In the genomic region with DNA sequence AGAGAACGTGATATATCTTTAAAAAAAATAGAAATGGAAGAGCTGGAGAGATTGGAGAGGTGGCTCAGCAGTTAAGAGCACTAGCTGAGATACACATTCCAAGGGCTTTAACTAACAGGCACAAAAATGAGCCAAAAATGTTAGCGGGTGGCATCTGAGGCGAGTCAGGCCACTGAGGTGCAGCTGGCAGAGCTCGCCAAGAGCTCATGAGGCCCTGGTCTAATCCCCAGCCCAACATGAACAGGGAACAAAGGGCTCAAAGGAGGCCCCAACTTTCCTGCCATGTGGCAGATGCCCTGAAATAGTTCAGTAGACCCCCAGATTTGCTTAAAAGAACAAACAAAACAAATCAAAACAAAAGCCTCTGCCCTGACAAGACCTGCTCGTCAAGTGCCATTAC, we compare ENCODE assay signal across 35 mouse cellular contexts. TPM values are rescaled to one million over a fixed set of nuclear protein-coding genes. Genes with fewer than 3 reads are reported as not detected.
DNase-seq lines count a peak whose midpoint lies in the region; ATAC-seq and TF ChIP-seq lines count a peak whose summit lies in the region.
"Had no signal": no experiment of that assay in that cellular context is flagged by ENCODE, and none has a peak within 500 bp of the region (broad histone marks: within the 10 kb centered on the region; RNA-seq: fewer than 3 reads in every experiment).

No protein-coding gene starts in this region.

- no peak for ATAC-seq in forebrain, embryonic 14.5 days
- ATAC-seq in forebrain, embryonic 16.5 days, result no peak
- ATAC-seq in midbrain, embryonic 11.5 days (ENCODE audit: low FRiP score), result no peak
- no peak for ATAC-seq in midbrain, postnatal 0 days (ENCODE audit: low FRiP score)
- ATAC-seq: hindbrain, postnatal 0 days; intestine, embryonic 15.5 days; liver, embryonic 12.5 days; liver, postnatal 0 days; lung, postnatal 0 days had no signal

- no peak overlapping the region for H3K4me3 ChIP-seq in forebrain, embryonic 14.5 days (ENCODE audit: low read depth, low read length)
- no peak overlapping the region for H3K4me3 ChIP-seq in forebrain, embryonic 16.5 days (replicated peaks; ENCODE audit: low read length)
- H3K4me3 ChIP-seq in midbrain, embryonic 11.5 days (ENCODE audit: low read depth, low read length), result no peak overlapping the region
- no peak overlapping the region for H3K4me3 ChIP-seq in midbrain, postnatal 0 days (ENCODE audit: low read depth, low read length)
- H3K4me3 ChIP-seq in embryonic facial prominence, embryonic 10.5 days, result no peak overlapping the region
- H3K4me3 ChIP-seq: embryonic facial prominence, embryonic 12.5 days; heart, adult 2 months; heart, embryonic 12.5 days; intestine, embryonic 15.5 days; liver, embryonic 12.5 days had no signal

- H3K9me3 ChIP-seq in forebrain, embryonic 14.5 days (replicated peaks; ENCODE audit: control insufficient read depth, low read length), result no peaks in the 10 kb centered on the region
- H3K9me3 ChIP-seq in forebrain, embryonic 16.5 days (ENCODE audit: control insufficient read depth, low read length), result no peaks in the 10 kb centered on the region
- H3K9me3 ChIP-seq in midbrain, embryonic 11.5 days (ENCODE audit: control insufficient read depth, low read length), result no peaks in the 10 kb centered on the region
- H3K9me3 ChIP-seq in midbrain, postnatal 0 days (ENCODE audit: low read length), result no peaks in the 10 kb centered on the region
- no peaks in the 10 kb centered on the region for H3K9me3 ChIP-seq in embryonic facial prominence, embryonic 10.5 days
- H3K9me3 ChIP-seq: embryonic facial prominence, embryonic 12.5 days; heart, embryonic 12.5 days; intestine, embryonic 15.5 days; liver, embryonic 12.5 days had no signal

- no peak for TF ChIP-seq POLR2A in brain, embryonic 14.5 days (IDR thresholded peaks at IDR 0.05; ENCODE audit: borderline replicate concordance, extremely low read depth, insufficient read depth, insufficient read length, poor library complexity, severe bottlenecking)

- H3K4me1 ChIP-seq in forebrain, embryonic 14.5 days (ENCODE audit: control insufficient read depth, insufficient read depth, low read length), result peaks cover 8% of the 10 kb centered on the region
- peaks cover 8% of the 10 kb centered on the region; the same call in 1 of the 2 replicates for H3K4me1 ChIP-seq in forebrain, embryonic 16.5 days (replicated peaks; ENCODE audit: control insufficient read depth, insufficient read depth, low read length)
- peaks cover 17% of the 10 kb centered on the region for H3K4me1 ChIP-seq in midbrain, embryonic 11.5 days (ENCODE audit: control insufficient read depth, insufficient read depth, low read length)
- H3K4me1 ChIP-seq in midbrain, postnatal 0 days (ENCODE audit: insufficient read depth, low read length), result no peaks in the 10 kb centered on the region
- peaks cover 27% of the 10 kb centered on the region for H3K4me1 ChIP-seq in embryonic facial prominence, embryonic 10.5 days
- H3K4me1 ChIP-seq: heart, embryonic 12.5 days; intestine, embryonic 15.5 days; liver, embryonic 12.5 days had no signal

- TF ChIP-seq CTCF in midbrain, postnatal 0 days (IDR thresholded peaks at IDR 0.05), result no peak
- TF ChIP-seq CTCF in brain, embryonic 14.5 days (IDR thresholded peaks at IDR 0.05; ENCODE audit: borderline replicate concordance, extremely low read depth, insufficient read depth, insufficient read length), result no peak

- peak; percentile 26 for DNase-seq in forebrain, embryonic 14.5 days (ENCODE audit: low spot score)
- DNase-seq in midbrain, embryonic 11.5 days (ENCODE audit: low spot score, missing footprints), result peak; percentile 85
- DNase-seq in midbrain, postnatal 0 days (ENCODE audit: low spot score), result no peak
- peak; percentile 60 for DNase-seq in brain, embryonic 14.5 days (ENCODE audit: low read depth)
- DNase-seq in embryonic facial prominence, embryonic 10.5 days (ENCODE audit: low spot score), result no peak
- no peak for DNase-seq in kidney, adult 8-10 months
- DNase-seq: adrenal gland, adult 2 months; adrenal gland, postnatal 36 days; cerebellum, adult 8-10 months; cerebellum, postnatal 25 days; heart, adult 2 months; heart, postnatal 4 days; kidney, adult 2 months; layer of hippocampus, postnatal 36 days; left cerebral cortex, postnatal 4 days; liver, postnatal 0 days; right cerebral cortex, postnatal 4 days; thymus, postnatal 4 days had no signal

- no peaks in the 10 kb centered on the region for H3K36me3 ChIP-seq in forebrain, embryonic 14.5 days (ENCODE audit: control insufficient read depth, insufficient read depth, low read length)
- no peaks in the 10 kb centered on the region for H3K36me3 ChIP-seq in forebrain, embryonic 16.5 days (ENCODE audit: control insufficient read depth, insufficient read depth)
- H3K36me3 ChIP-seq in midbrain, embryonic 11.5 days (ENCODE audit: control insufficient read depth, insufficient read depth, low read length), result no peaks in the 10 kb centered on the region
- H3K36me3 ChIP-seq in midbrain, postnatal 0 days (ENCODE audit: insufficient read depth, low read length), result no peaks in the 10 kb centered on the region
- no peaks in the 10 kb centered on the region for H3K36me3 ChIP-seq in embryonic facial prominence, embryonic 10.5 days (replicated peaks)
- H3K36me3 ChIP-seq: embryonic facial prominence, embryonic 12.5 days; heart, embryonic 12.5 days; intestine, embryonic 15.5 days; liver, embryonic 12.5 days had no signal

- H3K27me3 ChIP-seq in forebrain, embryonic 14.5 days (replicated peaks; ENCODE audit: control insufficient read depth, insufficient read depth, low read length), result no peaks in the 10 kb centered on the region
- no peaks in the 10 kb centered on the region for H3K27me3 ChIP-seq in forebrain, embryonic 16.5 days (replicated peaks; ENCODE audit: control insufficient read depth, insufficient read depth, low read length)
- H3K27me3 ChIP-seq in midbrain, embryonic 11.5 days (ENCODE audit: control insufficient read depth, insufficient read depth, low read length), result no peaks in the 10 kb centered on the region
- H3K27me3 ChIP-seq in midbrain, postnatal 0 days (ENCODE audit: insufficient read depth, low read length), result no peaks in the 10 kb centered on the region
- H3K27me3 ChIP-seq in embryonic facial prominence, embryonic 10.5 days (replicated peaks; ENCODE audit: low read depth, poor library complexity, severe bottlenecking), result no peaks in the 10 kb centered on the region
- H3K27me3 ChIP-seq: embryonic facial prominence, embryonic 12.5 days; heart, embryonic 12.5 days; intestine, embryonic 15.5 days; liver, embryonic 12.5 days had no signal

- WGBS in forebrain, embryonic 14.5 days, result 40% methylated on average over 5 of the region's 5 CpGs
- WGBS in forebrain, embryonic 16.5 days, result 36% methylated on average over 5 of the region's 5 CpGs
- WGBS in midbrain, embryonic 11.5 days, result 38% methylated on average over 5 of the region's 5 CpGs
- 31% methylated on average over 5 of the region's 5 CpGs for WGBS in midbrain, postnatal 0 days
- 65% methylated on average over 5 of the region's 5 CpGs for WGBS in embryonic facial prominence, embryonic 10.5 days

- H3K4me2 ChIP-seq in forebrain, embryonic 14.5 days (ENCODE audit: low read length), result no peak overlapping the region
- H3K4me2 ChIP-seq in forebrain, embryonic 16.5 days (ENCODE audit: low read length), result no peak overlapping the region
- H3K4me2 ChIP-seq in midbrain, embryonic 11.5 days, result no peak overlapping the region
- H3K4me2 ChIP-seq in midbrain, postnatal 0 days (ENCODE audit: low read depth, low read length, poor library complexity, severe bottlenecking), result no peak overlapping the region
- H3K4me2 ChIP-seq: embryonic facial prominence, embryonic 12.5 days; heart, embryonic 12.5 days; intestine, embryonic 15.5 days; liver, embryonic 12.5 days had no signal

- H3K27ac ChIP-seq in forebrain, embryonic 14.5 days (ENCODE audit: low read depth, low read length), result no peak overlapping the region
- H3K27ac ChIP-seq in forebrain, embryonic 16.5 days (ENCODE audit: low read length), result no peak overlapping the region
- no peak overlapping the region; the same call in 1 of the 2 replicates for H3K27ac ChIP-seq in midbrain, embryonic 11.5 days (ENCODE audit: low read depth, low read length)
- no peak overlapping the region for H3K27ac ChIP-seq in midbrain, postnatal 0 days (ENCODE audit: low read depth, low read length)
- 0 out of 2 replicates have a peak overlapping the region, but pooled peaks have one; percentile 16 for H3K27ac ChIP-seq in embryonic facial prominence, embryonic 10.5 days (replicated peaks)
- H3K27ac ChIP-seq: embryonic facial prominence, embryonic 12.5 days; heart, adult 2 months; hindbrain, postnatal 0 days; intestine, embryonic 15.5 days; kidney, postnatal 0 days; liver, embryonic 12.5 days; macrophage had no signal

- no peak overlapping the region for H3K9ac ChIP-seq in forebrain, embryonic 14.5 days (ENCODE audit: low read length)
- H3K9ac ChIP-seq in forebrain, embryonic 16.5 days (replicated peaks; ENCODE audit: low read depth, low read length), result no peak overlapping the region
- H3K9ac ChIP-seq in midbrain, embryonic 11.5 days (ENCODE audit: low read length), result no peak overlapping the region
- no peak overlapping the region for H3K9ac ChIP-seq in midbrain, postnatal 0 days (replicated peaks; ENCODE audit: low read length, poor library complexity, severe bottlenecking)
- H3K9ac ChIP-seq: embryonic facial prominence, embryonic 12.5 days; heart, embryonic 12.5 days; intestine, embryonic 15.5 days; liver, embryonic 12.5 days; liver, postnatal 0 days had no signal

RNA-seq across cellular contexts. Expression of gene Pnpla5, which starts 18.0 kb away (rescaled TPM):
- not detected in 2 replicates for polyA plus RNA-seq in forebrain, embryonic 14.5 days (2014; fragmentation: Nextera tagmentation; extraction: Ambion mirVana)
- polyA plus RNA-seq in forebrain, embryonic 16.5 days (2015; fragmentation: Nextera tagmentation; extraction: Ambion mirVana), result not detected in 2 replicates
- 0.05 TPM in 1 of 2 replicates, not detected in the other for polyA plus RNA-seq in midbrain, embryonic 11.5 days (2014; fragmentation: Nextera tagmentation; extraction: Ambion mirVana)
- not detected in 2 replicates for total RNA-seq in midbrain, postnatal 0 days (2014; rRNA removed)
- polyA plus RNA-seq in midbrain, postnatal 0 days (2015; fragmentation: Nextera tagmentation; extraction: Ambion mirVana), result not detected in 2 replicates
- polyA plus RNA-seq in brain, embryonic 14.5 days (2012; rRNA removed), result not detected in 2 replicates
- polyA plus RNA-seq in embryonic facial prominence, embryonic 10.5 days (2016; fragmentation: Nextera tagmentation; extraction: Ambion mirVana), result not detected in 2 replicates
- total RNA-seq: gastrocnemius, postnatal 4 days; heart, adult 2 months; heart, postnatal 4 days; hindbrain, postnatal 0 days; layer of hippocampus, postnatal 36 days; left cerebral cortex, postnatal 4 days; megakaryocyte-erythroid progenitor cell, adult 5-6 weeks; neutrophil, adult 5-6 weeks had no signal
- polyA plus RNA-seq: embryonic facial prominence, embryonic 12.5 days; heart, adult 2 months; heart, embryonic 12.5 days; heart, postnatal 0 days; hindbrain, postnatal 0 days; intestine, embryonic 15.5 days; kidney, postnatal 0 days; limb, embryonic 14.5 days; lung, postnatal 0 days; macrophage; neural tube, embryonic 11.5 days; spleen, adult 2 months; testis, adult 2 months had no signal

RNA-seq across cellular contexts. Expression of gene Pnpla3, which starts 26.7 kb away (rescaled TPM):
- polyA plus RNA-seq in forebrain, embryonic 14.5 days (2014; fragmentation: Nextera tagmentation; extraction: Ambion mirVana), result 1.7 and 1.9 TPM in 2 replicates
- polyA plus RNA-seq in forebrain, embryonic 16.5 days (2015; fragmentation: Nextera tagmentation; extraction: Ambion mirVana), result 5.1 and 5.3 TPM in 2 replicates
- 1.5 and 1.7 TPM in 2 replicates for polyA plus RNA-seq in midbrain, embryonic 11.5 days (2014; fragmentation: Nextera tagmentation; extraction: Ambion mirVana)
- total RNA-seq in midbrain, postnatal 0 days (2014; rRNA removed), result 6.9 and 7.3 TPM in 2 replicates
- polyA plus RNA-seq in midbrain, postnatal 0 days (2015; fragmentation: Nextera tagmentation; extraction: Ambion mirVana), result 5.1 and 5.4 TPM in 2 replicates
- 9.2 and 12.4 TPM in 2 replicates for polyA plus RNA-seq in brain, embryonic 14.5 days (2012; rRNA removed)
- 0.89 and 1.5 TPM in 2 replicates for polyA plus RNA-seq in embryonic facial prominence, embryonic 10.5 days (2016; fragmentation: Nextera tagmentation; extraction: Ambion mirVana)
- total RNA-seq: megakaryocyte-erythroid progenitor cell, adult 5-6 weeks; neutrophil, adult 5-6 weeks had no signal
- polyA plus RNA-seq: macrophage had no signal

RNA-seq across cellular contexts. Expression of gene Sult4a1, which starts 35.4 kb away (rescaled TPM):
- polyA plus RNA-seq in forebrain, embryonic 14.5 days (2014; fragmentation: Nextera tagmentation; extraction: Ambion mirVana), result 40.4 and 51.4 TPM in 2 replicates
- polyA plus RNA-seq in forebrain, embryonic 16.5 days (2015; fragmentation: Nextera tagmentation; extraction: Ambion mirVana), result 80.6 and 92.7 TPM in 2 replicates
- 8.7 and 8.9 TPM in 2 replicates for polyA plus RNA-seq in midbrain, embryonic 11.5 days (2014; fragmentation: Nextera tagmentation; extraction: Ambion mirVana)
- total RNA-seq in midbrain, postnatal 0 days (2014; rRNA removed), result 197 and 208 TPM in 2 replicates
- 139 and 150 TPM in 2 replicates for polyA plus RNA-seq in midbrain, postnatal 0 days (2015; fragmentation: Nextera tagmentation; extraction: Ambion mirVana)
- 96.9 and 102 TPM in 2 replicates for polyA plus RNA-seq in brain, embryonic 14.5 days (2012; rRNA removed)
- 6.9 and 8.7 TPM in 2 replicates for polyA plus RNA-seq in embryonic facial prominence, embryonic 10.5 days (2016; fragmentation: Nextera tagmentation; extraction: Ambion mirVana)
- total RNA-seq: gastrocnemius, postnatal 4 days; megakaryocyte-erythroid progenitor cell, adult 5-6 weeks; neutrophil, adult 5-6 weeks had no signal
- polyA plus RNA-seq: liver, postnatal 0 days; macrophage had no signal

RNA-seq across cellular contexts. Expression of gene Samm50, which starts 51.1 kb away (rescaled TPM):
- polyA plus RNA-seq in forebrain, embryonic 14.5 days (2014; fragmentation: Nextera tagmentation; extraction: Ambion mirVana), result 60.5 and 60.9 TPM in 2 replicates
- 88.5 and 91.8 TPM in 2 replicates for polyA plus RNA-seq in forebrain, embryonic 16.5 days (2015; fragmentation: Nextera tagmentation; extraction: Ambion mirVana)
- 75.9 and 77.4 TPM in 2 replicates for polyA plus RNA-seq in midbrain, embryonic 11.5 days (2014; fragmentation: Nextera tagmentation; extraction: Ambion mirVana)
- total RNA-seq in midbrain, postnatal 0 days (2014; rRNA removed), result 38.9 and 39.7 TPM in 2 replicates
- polyA plus RNA-seq in midbrain, postnatal 0 days (2015; fragmentation: Nextera tagmentation; extraction: Ambion mirVana), result 88.1 and 90.9 TPM in 2 replicates
- 18.7 and 30.8 TPM in 2 replicates for polyA plus RNA-seq in brain, embryonic 14.5 days (2012; rRNA removed)
- 113 TPM in 2 replicates for polyA plus RNA-seq in embryonic facial prominence, embryonic 10.5 days (2016; fragmentation: Nextera tagmentation; extraction: Ambion mirVana)

Comparison
In these comparisons a context has a peak if more than half of its experiments do, and no peak if none do; other contexts are left out.
1. DNase-seq: peak in forebrain, embryonic 14.5 days (single experiment), midbrain, embryonic 11.5 days (single experiment) and brain, embryonic 14.5 days (single experiment); none in midbrain, postnatal 0 days (single experiment), embryonic facial prominence, embryonic 10.5 days (single experiment) and kidney, adult 8-10 months (0 of 2).